Mouse (Mus musculus): ENCODE results near the gene Thap7. TPM values are rescaled to one million over a fixed set of nuclear protein-coding genes. Genes with fewer than 3 reads are reported as not detected.

The Thap7 gene
- polyA plus RNA-seq (2017; shearing (Covaris generic)) = 54.0 TPM

DNA sequence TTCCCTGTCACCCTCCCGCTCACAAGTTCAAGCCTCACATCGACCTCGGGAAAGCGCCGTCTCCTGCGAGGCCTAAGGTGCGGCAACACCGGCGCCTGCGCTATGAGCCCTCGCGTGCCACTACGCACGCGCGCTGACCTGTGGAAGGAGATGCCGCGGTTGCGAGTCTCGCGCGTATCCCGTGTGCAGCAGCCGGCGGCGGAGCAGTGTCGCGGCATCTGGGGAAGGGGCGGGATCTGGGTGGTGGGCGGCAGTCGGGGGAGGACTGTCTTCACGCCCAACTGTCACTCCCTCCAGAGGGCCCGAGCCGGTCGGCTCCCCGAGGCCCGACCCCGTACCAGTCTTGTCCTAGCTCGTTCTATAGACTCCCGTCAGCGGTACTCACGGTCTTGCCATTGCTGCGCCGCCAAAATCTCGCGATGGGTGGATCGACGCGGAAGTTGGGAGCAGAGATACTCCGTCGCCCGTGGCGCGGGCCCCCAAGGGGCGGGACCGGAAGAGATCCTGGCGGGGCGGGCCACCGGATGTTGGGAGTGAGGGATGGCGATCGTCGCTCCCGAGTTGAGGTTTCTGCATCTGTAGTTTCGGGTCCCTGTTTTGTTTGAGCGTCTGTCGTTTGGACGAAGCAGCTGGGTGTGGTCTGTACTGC is at the start of gene Thap7:
Thap7 (minus strand) TSS at position 497 of the 649 bp plus-strand sequence.

DNA sequence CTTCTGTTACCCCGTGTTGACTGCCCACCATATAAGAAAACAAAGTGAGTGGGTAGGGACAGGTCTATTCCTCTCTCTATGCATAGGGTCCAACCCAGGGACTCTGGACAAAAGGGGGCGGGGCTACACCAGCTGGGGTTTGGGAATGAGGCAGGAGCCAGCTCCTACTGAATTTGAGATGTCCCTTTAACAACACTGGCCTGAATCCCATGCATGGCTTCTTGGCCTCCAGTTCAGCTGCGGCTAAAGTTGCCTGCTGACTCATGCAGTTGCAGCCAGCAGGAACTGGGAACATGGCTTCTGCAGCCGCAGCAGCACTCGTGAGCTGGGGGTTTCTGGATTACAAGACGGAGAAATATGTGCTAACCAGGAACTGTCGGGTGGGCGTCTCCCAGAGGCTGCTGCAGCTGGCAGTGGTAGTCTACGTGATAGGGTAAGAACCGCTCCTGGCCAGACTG is 30.8 kb upstream of the Thap7 start, which contains the start of gene P2rx6:
P2rx6 (plus strand) TSS at position 135 of the 458 bp plus-strand sequence.

DNA sequence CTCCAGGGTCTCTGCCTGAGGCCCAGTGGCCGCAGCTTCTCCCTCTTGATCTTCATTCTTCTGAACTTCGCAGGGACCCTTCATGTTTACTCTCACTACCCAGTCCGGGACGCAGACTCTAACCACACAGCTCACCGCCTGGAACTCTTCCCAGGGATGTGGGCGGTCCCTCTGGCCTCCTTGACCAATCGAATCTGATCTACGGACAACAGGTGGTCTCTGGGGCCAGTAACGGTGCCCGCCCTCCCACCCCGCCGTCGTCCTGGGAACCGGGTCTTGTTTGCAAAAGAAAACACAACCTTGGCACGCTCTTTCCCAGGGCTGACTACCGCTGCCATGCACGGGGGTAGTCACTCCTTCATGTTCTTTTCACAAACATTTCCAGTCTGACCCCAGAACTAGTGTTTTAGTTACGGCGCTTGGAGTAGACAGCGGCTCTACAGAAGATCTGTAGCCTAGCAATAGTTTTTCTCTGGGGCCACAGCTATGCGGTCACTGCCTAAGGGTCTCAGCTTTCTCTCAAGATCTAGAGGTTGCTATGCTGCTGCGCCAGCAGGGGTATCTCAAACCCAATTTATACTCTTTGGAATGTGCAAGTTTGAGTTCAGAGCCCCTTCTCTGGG is 30.3 kb upstream of the Thap7 start, which contains the start of gene Lrrc74b:
Lrrc74b (minus strand) TSS at position 120 of the 623 bp plus-strand sequence.

DNA sequence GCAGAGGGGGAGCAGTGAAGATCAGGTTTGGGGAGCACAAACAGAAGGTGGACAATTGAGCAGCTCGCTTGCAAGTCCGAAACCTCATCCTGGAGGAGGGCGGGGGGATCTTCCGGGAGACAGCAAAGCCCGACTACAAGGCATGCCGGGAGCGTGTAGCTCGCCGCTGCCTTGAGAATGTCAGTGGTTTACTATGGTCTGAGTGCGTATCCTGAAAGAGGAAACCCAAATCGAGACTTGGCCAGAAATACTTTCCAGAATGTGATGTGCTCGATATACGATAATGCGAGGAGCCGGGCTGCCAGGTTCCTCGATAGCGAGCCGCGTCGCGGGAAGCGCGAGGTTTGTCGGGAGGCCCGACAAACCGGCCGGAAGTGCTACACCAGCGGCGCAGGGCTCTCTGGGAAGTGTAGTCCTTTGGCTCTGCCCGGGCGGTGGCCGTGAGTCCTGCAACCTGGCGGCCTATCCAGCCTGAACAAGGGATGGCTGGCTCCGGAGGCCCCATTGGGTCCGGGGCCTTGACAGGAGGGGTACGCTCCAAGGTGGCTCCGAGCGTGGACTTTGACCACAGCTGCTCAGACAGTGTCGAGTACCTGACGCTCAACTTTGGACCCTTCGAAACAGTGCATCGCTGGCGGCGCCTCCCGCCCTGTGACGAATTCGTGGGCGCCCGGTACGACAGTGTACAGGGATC is 22.2 kb downstream of the Thap7 start, which contains the start of gene Lztr1:
Lztr1 (plus strand) TSS at position 143 of the 694 bp plus-strand sequence.

DNA sequence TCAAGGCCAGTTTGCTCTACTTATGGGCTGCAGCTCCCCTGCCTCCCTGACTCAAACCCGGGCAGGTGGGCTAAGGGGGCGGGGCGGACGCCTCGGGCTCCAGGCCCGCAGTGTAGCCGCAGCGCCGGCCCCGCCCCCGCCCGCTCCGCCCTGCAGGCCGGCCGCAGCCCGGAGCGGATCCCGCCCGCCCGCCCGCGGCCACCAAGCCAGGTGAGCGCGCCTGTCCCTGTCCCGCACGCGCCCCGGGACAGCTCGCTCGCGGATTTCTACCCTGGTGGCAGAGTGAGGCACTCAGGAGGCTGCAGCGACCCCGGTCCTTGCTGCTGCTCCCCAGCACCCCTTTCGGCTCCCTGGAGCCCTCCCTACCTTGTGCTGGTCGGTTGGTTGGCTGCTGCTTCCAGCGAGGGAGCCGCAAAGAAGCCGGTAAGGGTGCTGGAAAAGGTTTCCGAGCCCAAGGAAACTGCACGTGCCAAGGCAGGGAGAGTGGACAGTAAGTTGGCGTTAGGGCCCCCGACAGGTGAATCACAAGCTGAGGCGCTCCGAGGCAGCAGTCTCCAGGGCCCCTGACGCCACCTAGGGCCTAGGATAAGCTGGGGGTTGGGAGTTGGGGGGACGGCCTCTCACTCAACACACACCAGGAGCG is 41.3 kb downstream of the Thap7 start, which contains the start of gene Aifm3:
Aifm3 (plus strand) TSS at position 143 of the 643 bp plus-strand sequence.

Other genes with a start within 250 kb of the Thap7 start
- 0.67 TPM for gene Serpind1, start 199.8 kb downstream of the Thap7 start, polyA plus RNA-seq (2017; shearing (Covaris generic))
- 18.5 TPM for gene Snap29, start 125.2 kb downstream of the Thap7 start, polyA plus RNA-seq (2017; shearing (Covaris generic))
- gene Pi4ka, start 124.8 kb downstream of the Thap7 start, polyA plus RNA-seq (2017; shearing (Covaris generic)) = 59.5 TPM
- gene Crkl, start 79.1 kb downstream of the Thap7 start, polyA plus RNA-seq (2017; shearing (Covaris generic)) = 57.1 TPM
- not detected for gene Aifm3, start 41.5 kb downstream of the Thap7 start, polyA plus RNA-seq (2017; shearing (Covaris generic))
- 39.1 TPM for gene Lztr1, start 22.4 kb downstream of the Thap7 start, polyA plus RNA-seq (2017; shearing (Covaris generic))
- 0.94 TPM for gene Lrrc74b, start 30.1 kb upstream of the Thap7 start, polyA plus RNA-seq (2017; shearing (Covaris generic))
- not detected for gene P2rx6, start 30.7 kb upstream of the Thap7 start, polyA plus RNA-seq (2017; shearing (Covaris generic))
- gene Slc7a4, start 52.1 kb upstream of the Thap7 start, polyA plus RNA-seq (2017; shearing (Covaris generic)) = 0.40 TPM
- 20.1 TPM for gene Smpd4, start 88.2 kb upstream of the Thap7 start, polyA plus RNA-seq (2017; shearing (Covaris generic))
- gene Ccdc74a, start 115.3 kb upstream of the Thap7 start, polyA plus RNA-seq (2017; shearing (Covaris generic)) = not detected
- gene Med15, start 201.8 kb upstream of the Thap7 start, polyA plus RNA-seq (2017; shearing (Covaris generic)) = 134 TPM
- gene Klhl22, start 228.5 kb upstream of the Thap7 start, polyA plus RNA-seq (2017; shearing (Covaris generic)) = 9.9 TPM